Mouse (Mus musculus) mesoderm, embryonic 11.5 days (tissue): ENCODE data around the gene Tex52.

Experiments
- DNase-seq: peaks from one replicate; pipeline ENCODE4 v3.0.0-alpha.2; 2012; ENCODE audit warnings: low read depth, low spot score

Gene Tex52

DNA sequence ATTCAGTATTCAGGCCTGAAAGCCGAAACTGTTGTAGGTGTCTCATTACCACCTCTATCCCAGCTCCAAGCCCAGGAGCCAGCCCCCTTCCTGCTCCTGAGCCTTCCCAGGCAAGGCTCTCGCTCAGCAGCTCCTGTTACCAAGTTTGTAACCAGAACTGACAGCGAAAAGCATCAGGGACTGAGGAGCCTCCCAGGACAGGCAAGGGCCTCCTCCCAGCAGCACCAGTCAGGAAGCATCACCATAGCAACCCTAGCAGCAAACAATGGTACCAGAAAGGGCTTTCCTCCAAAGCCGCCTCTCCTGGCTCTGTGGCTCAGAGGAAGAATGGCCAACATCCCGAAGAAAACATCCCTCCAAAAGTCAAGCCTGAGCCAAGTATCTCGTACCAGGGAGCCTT, at the start of gene Tex52, which contains the start of gene Gm44596:
Tex52 (plus strand) TSS at position 265 of the 400 bp plus-strand sequence.
Gm44596 (plus strand) TSS at position 312 of the 400 bp plus-strand sequence.
- DNase-seq = no peak

DNA sequence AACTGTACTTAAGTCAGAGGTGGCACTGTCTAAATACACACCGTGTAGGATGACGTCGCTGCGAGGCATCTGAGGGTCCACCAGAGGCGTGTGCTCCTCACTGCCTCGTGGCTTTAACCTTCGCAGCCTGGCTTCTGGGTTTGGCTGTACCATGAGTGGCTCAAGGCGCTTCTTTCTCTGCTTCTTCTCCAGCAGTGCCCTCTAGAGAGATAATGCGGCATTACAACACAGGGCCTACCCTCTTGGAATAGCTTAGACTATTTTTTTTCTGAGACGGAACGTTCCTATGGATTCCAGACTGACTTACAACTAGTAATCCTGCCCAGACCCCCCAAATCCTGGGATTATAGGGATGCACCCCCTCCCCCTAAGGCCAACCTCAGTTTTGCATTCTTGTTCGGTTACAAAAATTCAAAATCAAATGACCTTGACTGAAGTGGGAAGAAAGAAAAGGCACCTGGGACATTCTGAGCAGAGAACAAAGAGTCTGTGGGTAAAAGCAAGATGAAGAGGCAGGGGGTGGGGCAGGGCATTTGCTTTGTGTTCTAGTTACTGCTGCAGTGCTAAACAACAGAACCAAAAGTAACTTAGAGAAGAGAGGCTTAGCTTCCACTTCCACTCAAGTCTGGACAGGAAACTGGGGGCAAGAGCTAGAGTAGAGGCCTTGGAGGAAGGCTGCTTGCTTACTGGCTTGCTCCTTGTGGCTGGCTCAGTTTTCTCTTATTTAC, 40.7 kb upstream of the Tex52 start:
- peak; percentile 82 for DNase-seq

DNA sequence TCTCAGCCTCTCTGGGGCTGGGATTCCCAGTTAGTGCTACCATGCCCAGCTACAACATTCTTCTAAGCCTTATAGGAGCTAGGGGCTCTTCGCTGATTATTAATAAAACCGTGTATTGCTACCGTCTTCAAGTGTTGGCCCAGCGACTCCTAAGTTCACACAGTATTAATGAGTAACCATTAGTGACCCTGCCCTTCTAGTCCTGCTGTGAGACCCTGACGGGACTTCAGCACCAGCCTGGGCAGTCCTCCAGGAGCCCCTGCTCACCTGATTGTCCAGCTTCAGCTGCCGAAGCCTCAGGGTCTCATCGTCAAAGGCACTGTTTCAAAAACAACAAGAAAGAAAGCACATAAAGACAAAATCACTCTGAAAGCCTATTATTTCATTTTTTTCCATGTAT, 37.8 kb upstream of the Tex52 start:
- no peak for DNase-seq

DNA sequence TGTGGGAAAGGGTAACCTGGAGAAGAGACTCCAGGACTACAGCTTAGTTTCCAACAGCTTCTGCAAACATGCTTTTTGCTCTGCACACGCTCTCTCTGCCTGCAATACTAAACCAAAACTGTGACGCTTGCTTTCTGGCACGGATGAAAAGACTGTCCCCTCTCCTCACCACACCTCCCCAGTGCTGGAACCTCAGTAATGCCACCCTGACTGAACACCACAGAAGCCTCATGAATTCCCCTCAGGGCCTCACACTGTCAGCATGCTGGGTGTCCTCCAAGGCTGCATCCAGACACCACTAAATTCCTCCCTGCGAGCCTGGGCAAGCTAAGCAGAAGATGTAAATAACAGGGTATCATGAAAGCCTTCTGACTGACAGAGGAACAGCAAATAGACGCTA, 36.4 kb upstream of the Tex52 start:
- DNase-seq = no peak

DNA sequence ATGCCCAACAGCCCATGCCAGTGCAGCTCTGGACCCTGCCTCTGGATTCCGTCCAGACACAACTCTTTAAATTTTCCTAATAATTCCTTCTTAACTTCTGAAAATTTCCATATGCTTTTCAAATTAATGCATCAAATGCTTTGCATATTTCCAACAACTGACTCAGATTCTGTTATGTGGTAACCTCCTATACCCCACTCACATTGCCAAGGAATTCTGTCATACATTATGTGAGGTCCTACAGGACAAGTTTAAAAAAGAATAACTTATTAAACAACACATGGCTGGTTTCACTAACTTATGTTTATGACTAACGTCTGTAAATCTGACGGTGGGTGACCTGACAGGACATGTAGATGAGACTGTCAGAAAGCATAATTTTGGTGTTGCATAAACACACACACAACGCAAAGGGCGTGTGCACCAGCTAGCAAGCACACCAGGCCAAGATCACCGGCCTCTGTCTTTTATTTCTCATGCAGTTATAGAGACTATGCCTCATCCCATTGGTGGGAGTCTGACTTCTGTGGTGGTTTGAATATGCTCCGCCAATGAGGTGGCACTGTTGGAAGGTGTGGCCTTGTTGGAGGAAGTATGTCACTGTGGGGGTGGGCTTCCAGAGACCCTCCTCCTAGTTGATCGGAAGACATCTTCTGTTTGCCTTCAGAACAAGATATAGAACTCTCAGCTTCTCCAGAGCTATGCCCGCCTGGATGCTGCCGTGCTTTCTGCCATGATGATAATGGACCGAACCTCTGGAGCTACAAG, 33.1 kb upstream of the Tex52 start:
- no peak for DNase-seq

DNA sequence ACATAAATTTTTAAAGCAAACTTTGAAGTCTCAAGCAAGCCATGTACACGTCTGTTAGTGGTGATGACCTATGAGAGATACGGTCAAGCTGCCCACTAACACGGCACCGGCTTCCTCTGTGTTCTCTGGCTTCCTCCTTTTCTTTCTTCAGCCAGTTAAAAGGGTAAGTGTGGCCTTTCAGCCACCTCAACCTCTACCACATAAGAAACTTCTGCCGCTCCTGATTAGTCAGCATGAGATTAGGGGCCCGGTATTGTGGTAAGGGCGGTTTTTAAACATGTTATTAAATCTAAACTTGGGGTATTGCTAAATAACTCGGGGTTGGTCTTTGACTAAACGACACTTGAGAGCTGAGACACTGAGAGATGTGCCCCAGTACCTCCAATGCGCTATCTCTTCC, 29.6 kb upstream of the Tex52 start:
- DNase-seq = no peak

DNA sequence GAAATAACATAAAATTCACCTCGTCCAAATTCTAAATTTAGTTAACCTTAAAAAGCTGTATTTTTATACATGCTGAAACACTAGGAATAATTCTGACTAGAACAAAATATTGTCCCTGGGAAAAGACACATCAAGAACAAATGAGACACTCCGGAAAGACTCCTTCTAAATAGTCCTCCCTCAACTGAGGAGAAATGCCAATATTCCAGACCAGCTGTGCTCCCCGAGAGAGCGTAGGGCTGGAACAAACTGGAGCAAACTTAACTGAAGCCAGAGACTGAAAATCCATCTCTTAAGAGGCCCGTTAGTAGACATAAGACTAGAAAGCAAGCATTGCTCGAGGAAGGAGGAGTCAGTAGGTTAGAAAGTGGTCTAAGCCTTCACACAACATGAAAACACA, 28.5 kb upstream of the Tex52 start:
- DNase-seq = no peak

DNA sequence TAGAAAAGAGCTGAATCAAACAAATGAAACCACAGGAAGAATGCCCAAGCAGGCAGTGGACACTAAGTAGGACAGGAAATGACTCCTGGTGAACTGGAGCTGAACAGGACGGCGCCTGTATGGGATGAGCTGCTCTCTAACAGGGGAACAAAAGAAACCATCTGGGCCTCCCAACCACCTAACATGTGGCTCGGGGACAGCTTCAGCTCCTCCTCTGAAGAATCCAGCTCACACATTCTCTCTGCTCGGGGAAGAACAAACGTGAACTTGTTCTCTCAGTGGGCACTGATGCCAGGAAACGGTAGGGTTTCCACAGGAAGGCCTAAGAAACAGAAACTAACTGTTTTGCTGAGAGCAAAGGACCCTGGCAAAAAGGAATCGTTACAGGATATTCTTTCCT, 25.5 kb upstream of the Tex52 start:
- DNase-seq = peak; percentile 33

DNA sequence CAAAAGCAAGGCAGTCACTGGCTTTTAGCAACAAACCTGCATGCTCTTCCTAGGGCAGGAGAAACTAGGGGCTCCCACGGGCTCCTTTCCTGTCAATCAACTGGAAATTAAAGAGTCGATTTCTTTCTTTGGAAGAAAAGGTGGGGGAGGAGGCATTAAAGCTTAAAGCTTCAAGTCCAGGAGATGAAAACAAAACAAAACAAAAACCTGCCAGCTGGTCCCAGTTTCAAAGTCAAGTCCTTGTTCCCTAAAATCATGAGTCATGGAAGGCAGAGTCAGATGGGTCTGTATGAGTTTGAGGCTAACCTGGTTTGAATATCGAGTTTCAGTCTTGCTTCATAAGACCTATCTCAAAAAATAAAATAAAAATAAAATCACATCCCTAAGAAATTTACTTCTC, 21.1 kb upstream of the Tex52 start:
- no peak for DNase-seq

DNA sequence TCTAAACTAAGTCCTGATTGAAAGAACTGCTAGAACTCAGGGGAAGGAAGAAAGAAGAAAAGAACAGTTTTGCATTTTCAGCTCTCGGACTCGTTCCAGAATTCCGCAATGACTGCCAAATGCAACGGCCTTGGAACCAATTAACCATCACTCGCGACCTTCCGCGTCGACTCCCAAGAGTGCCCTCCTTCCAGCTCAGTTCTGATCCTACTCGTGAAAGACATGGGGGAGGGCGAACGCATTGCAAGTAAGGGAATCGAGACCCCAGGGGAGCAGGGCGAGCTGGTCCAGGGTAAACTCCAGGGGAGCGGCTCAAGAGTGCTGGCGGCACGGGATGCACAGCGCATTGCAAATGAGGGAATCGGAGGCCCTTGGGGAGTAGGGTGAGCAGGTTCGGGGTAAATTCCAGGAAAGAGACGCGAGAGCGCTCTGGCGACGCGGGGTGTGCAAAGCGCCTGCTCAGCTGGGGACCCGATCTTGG, 20.0 kb upstream of the Tex52 start:
- peak; percentile 68 for DNase-seq

DNA sequence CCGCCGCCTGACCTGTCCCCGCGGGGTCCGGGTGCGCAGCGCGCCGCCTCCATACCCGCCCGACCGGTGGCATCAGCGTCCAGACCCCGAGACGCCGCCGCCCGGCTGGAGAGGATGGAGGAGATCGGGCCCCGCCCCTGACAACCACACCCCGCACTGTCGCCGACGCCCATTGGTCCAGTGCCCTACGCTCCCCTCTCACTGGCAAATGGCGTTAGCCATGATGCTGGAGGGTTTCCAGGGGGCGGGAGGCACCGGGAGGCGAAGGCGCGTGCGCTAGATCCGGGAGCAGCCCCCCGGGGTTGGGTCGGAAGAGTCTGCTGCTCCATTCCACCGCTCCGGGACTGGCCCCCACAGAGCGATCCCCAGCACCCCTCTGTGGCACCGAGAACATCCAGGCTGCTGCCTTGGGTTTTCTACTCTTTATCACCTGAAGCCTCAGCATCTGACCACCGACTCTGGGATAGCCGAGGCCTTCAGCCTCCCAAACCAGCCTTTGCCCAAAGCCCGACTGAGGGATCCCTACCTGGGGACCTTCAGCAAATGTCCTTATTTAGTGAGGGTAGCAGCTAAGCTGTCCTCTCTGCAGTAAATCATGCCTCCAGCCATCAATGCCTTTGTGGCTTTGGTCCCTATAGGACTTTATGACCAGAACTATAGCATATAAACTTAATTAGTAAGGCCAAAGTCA, 19.4 kb upstream of the Tex52 start, which contains the start of gene Tulp3:
Tulp3 (minus strand) TSS at position 126 of the 691 bp plus-strand sequence.
- peak; percentile 96 for DNase-seq

DNA sequence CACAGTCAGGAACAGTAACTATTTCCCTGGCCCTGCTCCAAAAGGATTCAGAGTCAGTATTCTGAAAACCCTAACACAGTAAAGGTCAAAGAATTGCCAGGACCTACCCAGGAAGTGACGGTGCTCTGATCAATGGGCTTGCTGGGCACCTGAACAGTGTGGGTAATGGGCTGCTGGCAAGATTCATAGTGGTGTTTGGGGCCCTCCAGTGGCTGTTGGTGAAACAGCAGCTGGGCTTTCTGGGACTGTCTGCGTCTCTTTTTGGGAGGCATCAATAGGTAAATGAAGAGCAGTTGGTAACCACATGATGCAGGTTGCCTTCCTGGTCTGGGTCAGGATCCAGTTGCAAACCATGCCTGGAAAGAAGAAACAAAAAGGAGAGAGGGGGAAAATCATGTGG, 16.3 kb upstream of the Tex52 start:
- DNase-seq = peak; percentile 64

DNA sequence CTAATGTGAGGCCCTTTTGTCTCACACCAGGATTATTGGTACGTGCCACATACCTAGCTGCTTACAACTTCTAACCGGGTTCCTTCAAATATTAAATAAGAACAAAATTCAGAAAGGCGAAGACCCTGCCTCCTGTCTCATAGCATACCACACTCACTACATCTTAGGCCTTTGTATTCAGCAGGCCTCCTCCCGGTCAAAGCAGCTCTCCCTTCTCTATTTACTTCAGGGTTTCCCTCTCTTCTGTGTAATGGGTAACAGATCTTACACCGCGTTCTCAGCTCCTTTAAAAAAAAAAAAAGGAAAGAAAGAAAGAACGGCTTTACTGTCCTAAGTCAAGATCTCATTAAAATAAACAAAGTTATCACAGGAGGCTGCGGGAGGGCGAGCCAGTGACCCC, 13.4 kb upstream of the Tex52 start:
- DNase-seq = no peak

DNA sequence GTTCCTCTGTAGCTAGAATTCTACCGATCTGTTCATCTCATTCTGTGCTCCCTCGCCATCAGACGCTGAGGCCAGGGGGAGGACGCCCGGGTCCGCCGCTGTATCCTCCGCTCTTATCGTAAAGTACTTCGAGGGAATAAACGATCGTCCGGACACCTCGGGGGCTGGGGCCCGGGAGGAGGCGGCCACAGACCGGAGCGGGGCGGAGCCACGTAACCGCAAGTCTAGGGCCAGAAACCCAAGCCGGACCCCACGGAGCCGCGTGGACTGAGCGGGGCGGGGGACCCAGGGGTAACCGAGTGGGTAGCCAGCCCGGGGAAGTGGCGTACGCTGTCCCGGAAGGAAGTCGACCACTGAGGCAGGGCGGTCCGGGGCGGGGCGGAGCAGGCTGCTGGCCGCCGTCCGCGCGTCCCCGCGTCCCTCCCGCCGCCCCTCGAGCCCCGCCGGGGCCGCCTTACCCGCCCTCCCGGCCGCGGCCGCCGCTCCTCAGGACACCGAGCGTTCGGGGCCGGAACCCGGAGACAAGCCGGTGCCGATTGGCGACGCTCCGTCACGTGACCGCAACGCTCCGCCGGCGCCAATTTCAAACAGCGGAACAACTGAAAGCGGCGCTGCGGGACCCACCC, 12.8 kb upstream of the Tex52 start, which contains the start of the genes Rhno1 and Foxm1:
Rhno1 (minus strand) TSS at position 531 of the 626 bp plus-strand sequence.
Foxm1 (plus strand) TSS at position 587 of the 626 bp plus-strand sequence.
- DNase-seq = peak; percentile 85

DNA sequence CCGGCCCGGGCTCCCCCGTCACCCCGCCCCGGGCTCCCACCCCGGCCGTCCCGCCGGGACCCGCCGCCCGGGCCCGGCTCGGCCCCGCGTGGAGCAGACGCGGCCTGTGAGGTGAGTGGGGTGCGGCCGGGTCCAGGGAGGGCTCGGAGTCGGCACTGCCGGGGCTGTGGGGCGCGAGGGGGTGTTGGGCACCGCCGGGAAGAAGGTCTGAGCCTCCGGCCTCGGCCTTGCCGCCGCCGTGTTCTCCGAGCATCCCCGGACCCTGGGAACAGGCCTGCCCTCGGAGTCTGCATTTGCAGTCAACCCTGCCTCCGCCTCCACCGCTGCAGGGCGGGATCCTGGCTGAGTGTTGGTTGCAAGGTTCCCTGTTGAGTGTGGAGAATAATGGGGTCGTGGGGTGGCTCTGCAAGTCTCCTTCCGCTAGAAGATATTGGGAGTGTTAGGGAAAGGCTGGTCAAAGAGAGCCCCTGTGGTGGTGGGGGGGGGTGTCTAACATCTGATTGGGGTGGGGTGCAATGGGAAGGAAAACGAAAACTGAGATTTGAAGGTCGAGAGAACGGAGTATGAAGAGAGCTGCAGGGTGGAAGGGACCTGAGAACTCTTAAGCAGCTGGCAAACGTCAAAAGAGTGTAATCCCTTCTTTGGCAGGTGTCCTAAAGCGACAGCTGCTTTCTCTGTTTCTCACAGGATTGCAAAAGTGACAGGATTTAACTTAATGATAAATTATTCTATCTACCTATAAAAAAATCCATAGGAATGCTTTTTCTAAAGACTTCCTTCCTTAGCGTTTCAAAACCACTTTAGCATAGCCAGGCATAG, 12.0 kb upstream of the Tex52 start:
- peak; percentile 36 for DNase-seq

DNA sequence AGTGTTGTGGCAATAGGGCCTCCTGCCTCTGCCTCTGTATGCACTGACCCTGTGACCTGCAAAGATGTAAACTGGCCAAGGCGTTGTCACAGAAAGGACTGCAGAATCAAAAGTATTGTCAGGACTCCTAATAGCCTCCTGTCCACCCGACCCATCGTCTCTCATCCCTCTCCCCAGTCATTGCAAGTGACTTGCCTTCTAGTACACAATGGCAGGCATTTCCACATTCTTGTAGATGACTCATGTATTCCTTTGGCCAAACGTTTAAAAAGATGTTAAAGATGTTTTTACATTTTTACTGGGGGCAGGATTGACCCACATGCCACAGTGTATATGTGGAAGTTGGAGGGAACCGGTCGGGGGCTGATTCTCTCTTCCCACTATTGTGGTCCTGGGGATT, 10.5 kb upstream of the Tex52 start:
- DNase-seq = no peak

DNA sequence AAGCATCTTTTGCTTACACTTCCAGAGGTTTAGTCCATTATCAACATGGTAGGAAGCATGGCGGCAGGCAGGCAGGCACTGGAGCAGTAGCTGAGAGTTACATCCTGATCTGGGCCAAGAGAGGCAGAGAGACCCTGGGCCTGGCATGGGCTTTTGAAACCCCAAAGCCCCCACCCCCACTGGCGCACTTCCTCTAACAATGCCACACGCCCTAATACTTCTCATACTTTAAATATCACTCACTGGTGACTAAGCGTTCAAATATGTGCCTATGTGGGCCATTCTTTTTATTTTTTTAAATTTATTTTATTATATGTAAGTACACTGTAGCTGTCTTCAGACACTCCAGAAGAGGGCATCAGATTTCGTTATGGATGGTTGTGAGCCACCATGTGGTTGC, 8.8 kb upstream of the Tex52 start:
- DNase-seq = no peak

DNA sequence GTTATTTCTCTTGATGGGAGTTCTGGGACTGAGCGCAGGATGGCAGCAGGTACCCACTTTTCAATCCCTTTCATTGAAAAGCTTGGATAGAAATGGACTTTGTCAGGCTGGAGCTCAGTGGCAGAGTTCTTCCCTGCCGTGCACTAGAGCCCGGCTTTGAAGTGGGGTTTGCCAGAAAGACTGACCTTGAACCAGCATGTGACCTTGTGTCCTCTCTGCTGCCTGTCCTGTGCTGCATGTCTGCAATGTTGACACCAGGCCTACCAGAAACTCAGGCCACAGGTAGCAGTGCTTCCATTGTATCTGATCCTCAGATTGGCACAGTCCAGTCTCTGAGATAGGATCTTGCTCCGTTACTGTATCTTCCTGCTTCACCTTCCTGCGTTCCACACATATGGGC, 5.2 kb upstream of the Tex52 start:
- DNase-seq = no peak

DNA sequence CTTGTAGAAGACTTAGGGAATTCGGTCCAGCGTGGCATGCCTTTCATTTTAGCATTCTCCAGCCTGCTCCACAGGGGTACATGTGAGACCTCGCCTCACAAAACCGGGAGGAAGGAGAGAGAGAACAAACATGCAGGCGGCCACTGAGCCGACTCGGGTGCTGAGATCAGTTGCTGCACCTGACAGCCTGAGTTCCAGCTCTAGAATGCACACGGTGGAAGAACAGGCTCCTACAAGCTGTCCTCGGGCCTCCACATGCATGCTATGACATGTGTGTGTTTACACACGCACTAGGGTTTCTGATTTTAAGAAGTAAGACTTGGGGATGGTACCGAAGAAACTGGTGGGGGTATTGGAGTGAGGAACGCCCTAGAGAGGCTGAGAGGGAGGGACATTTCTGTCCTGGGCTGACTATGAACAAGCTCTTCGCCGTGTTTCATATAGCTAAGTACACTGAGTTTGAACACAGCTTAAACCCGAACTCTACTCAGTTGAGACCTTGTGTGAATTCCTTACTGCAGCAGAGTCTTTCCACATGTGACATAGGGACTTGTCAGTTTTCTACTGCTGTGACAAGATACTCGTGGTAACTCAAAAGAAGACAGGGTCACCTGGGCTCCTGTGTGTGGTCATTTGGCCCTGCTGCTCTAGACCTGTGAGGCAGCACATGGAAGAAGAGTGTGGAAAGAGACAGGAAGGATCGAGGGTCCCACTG, 1.3 kb downstream of the Tex52 start:
- DNase-seq = no peak

DNA sequence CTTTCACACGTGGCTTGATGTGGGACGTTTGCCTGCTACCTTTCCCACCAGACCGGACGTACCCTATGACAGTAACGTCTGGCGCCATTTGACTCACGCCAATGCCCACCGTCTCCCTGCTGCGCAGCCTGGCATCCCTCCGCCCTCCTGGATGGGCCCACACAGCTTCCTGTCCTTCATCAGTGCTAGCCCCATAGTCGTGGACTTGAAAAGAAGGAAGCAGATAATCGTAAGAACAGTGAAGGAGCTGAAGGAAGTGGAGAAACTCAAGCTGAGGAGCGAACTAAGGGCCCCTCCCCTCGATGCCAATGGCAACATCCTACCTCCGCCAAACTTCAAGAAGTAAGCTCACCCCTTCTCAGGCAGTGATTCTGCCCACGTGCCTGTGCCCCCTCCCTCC, 4.4 kb downstream of the Tex52 start:
- DNase-seq = no peak
